Mouse (Mus musculus) CD4-positive helper T cell, adult 2 months (primary cell): ENCODE measurements at regions not wholly inside any gene's neighbourhood (a gene's known extent, or its start where the extent isn't known, plus 50 kb on each side); places are given as distances from the start of the nearest gene placed in this dataset.

Experiments
- DNase-seq: peaks from one replicate; pipeline ENCODE4 v3.0.0-alpha.2; 2012; ENCODE audit warnings: low read depth, missing footprints, low spot score

DNA sequence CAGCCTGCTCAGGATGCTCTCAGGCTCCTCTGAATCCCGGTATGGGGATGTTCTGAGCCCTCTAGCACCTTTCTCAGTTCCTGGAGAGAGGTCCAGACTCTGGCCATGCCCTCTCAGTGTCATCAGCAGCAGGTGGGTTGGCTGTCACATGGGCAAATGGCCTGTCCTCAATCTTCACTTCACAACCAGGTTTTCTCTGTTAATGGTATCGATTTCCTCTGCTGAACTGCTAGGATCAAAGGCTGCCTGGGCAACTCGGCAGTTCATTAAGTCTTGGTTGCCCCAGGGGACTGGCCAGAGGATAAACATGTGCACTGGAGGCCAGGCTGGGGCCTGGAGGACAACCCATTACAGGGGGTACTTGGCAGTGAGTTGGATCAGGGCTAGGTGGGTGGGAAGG, 156.2 kb downstream of the Trim29 start:
- DNase-seq: no peak

DNA sequence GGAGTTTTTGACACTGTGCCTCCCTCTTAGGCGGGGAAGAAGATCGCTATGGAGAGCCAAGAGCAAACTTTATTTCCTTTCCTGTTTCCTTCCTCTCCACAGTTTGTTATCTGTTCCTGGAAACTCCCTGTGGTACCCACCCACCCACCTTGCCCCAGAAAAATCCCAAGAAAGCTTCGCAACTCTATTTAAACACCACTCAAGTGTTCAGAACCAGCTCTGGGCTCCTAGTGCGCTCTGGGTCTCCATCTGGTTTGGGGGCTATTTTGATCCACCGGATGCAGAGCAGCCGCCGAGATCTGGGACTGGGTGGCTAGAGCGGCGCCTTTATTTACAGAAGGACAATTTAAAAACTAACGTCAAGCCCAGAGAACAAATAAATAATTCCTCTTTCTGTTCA, 158.6 kb downstream of the Trim29 start:
- DNase-seq: no peak

- no peak for DNase-seq
Observed at GRCm38 (mm10) chr9:43472231-43472630, 161.6 kb downstream of the Trim29 start.

DNA sequence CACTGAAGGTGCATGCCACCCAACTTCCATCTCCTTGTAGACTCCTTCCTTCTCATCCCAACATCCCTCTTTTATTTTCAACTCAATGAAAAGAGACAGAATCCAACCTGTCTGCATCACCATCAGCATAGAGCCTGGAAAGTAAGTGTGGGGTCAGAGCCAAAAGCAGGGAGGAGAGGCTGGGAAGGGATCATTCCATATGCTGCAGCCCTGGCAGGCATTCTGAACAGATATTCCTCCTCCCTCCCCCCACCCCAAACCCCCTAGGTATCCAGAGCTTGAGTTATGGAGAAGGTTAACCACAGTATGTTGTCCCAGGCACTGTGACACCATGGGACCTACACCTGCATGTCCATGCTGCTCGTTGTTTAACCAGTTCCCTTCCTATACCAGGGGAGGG, 162.5 kb downstream of the Trim29 start:
- DNase-seq: no peak

DNA sequence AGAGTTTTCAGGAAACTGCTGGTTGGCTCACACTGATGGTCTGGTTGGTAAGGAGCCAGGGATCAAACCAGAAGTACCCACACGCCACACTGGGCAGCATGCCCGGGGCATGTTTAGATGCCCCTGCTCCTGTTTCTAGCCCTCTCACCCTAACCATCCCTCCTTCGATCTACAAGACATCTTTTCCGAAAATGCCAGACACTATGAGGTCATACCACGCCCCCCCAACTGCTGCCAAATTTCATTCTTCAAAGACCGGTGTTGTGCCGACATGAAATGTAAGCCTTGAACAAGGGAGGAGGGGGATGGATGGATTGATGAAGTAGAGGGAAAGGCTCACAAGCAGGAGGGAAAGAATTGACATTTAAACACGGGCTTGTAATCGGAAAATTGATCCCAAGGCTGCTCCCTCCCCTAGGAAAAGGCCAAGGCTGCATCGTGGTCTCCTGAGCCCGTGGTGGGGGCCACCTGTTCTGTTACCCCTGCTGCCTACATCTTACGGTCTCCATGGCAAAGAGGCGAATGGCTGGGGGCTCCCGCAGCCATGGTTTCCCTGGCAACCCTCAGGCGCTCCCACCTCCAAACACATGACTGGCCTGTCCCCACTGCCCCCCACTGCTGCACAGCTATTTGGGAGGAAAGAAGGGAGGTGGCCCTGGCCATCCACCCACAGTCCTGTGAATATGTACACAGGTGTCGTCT, 163.1 kb downstream of the Trim29 start:
- DNase-seq: no peak

- DNase-seq: no peak
Observed at GRCm38 (mm10) chr9:43474303-43474643, 163.6 kb downstream of the Trim29 start.

- no peak for DNase-seq
Observed at GRCm38 (mm10) chr9:43480826-43481591, 170.4 kb downstream of the Trim29 start.

GRCm38 (mm10) chr9:43482101-43483090, 171.7 kb downstream of the Trim29 start:
- no peak for DNase-seq

- DNase-seq: no peak
Observed at GRCm38 (mm10) chr9:43483195-43483594, 172.5 kb downstream of the Trim29 start.

- no peak for DNase-seq
Observed at GRCm38 (mm10) chr9:43483906-43484305, 173.3 kb downstream of the Trim29 start.

DNA sequence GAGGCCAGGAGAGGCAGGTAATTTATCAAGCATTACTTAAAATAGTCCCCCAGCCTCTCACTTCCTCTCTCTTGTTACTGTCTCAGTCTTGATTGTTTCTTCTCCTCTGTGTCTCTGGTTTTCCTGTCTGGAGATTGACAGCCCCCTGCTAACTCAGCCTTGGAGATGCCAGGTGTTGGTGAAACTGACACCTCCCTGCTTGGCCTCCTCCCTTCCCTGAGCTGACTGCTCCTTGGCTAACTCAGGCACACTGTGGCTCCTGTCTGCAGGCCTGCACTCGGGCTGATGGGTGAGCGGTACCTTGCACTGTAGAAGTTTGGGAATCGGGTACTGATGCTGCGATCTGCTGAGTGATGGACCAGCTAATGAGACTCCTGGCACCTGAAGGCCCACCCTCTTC, 176.1 kb downstream of the Trim29 start:
- DNase-seq: no peak

GRCm38 (mm10) chr9:43489205-43489604, 178.6 kb downstream of the Trim29 start:
- no peak for DNase-seq

- no peak for DNase-seq
Observed at GRCm38 (mm10) chr9:43491024-43491751, 180.5 kb downstream of the Trim29 start.

DNA sequence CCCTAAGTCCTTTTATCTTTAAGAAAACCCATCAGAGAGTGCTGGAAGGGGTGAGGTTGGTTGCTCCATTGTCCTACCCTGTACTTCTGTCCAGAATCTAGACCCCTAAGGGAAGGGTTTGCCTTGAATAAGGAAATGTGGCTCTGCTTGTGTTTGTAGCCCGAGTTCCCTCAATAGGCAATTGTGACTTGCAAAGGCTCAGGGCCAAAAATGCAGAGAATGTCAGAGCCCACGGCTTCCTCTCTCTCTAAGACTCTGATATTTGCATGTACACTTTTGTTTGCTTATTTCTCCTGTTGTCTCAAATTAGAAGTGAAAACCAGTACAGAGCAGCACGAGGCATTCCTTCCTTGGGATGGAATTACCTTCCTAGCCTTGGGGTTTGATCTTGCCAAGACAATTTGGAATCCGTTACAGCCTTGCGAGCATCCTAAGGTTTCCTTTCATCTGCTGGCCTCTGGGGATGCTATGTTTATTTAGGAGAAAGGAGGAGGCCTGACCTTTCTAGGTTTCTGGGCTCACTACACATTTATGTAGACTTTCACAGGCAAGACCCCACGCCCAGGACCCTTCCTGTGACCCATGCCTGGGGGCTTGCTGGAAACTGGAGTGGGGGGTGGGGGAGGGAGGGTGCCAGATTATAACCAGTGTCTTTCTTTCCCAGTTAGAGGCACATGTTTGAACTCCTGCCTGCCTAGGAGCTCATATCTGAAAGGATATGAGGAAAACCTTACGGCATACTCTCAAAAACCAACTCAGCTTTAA, 181.8 kb downstream of the Trim29 start:
- no peak for DNase-seq

GRCm38 (mm10) chr9:43498596-43498995, 187.9 kb downstream of the Trim29 start:
- DNase-seq: no peak

DNA sequence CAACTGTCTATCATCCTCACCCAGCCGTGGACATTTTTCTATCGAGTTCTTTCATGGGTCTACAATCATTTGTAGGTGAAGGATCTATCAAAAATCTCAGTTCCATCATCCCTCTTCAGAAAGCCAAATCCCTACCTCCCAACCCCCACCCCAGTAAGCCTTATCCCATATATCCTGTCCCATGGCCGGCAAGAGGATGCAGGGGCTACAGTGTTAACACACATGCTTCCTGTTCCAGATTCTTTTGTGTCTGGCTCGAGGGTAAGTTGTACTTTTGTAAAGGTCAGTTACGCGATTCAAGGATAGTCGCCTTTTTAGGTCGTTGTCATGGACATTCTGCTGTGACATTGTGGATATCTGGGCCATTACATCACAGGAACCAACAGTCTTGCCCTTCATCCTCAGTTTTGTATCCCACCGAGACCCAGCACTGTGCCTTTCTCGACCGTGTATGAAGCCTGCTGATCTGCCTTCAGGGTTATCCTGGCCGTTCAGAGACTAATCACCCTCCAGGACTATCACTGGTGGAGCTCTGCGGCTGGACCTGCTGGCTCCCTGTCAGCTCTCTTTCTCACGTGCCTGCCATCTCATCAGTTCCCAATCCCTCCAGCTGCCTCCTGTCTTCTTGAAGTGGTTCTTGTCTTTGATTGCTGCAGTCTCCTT, 193.8 kb downstream of the Trim29 start:
- no peak for DNase-seq

DNA sequence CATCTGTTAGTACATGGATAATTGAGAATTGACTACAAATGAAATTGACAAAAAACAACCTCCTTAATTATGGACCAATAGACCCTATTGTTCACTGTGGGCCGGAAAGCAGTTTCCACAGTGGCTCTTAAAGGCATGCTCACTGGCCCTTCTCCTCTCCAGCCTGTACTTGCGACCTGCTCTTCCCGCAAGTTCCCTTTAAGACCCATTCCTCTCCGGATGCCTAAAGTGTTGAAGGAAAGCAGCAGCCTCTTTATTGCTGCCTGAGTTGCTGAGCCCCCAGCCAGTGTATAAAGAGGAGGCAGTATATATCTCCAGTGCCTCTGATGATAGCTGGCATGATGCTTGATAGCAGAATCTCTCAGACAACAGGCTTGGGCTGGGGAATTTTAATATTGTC, 195.2 kb downstream of the Trim29 start:
- no peak for DNase-seq

DNA sequence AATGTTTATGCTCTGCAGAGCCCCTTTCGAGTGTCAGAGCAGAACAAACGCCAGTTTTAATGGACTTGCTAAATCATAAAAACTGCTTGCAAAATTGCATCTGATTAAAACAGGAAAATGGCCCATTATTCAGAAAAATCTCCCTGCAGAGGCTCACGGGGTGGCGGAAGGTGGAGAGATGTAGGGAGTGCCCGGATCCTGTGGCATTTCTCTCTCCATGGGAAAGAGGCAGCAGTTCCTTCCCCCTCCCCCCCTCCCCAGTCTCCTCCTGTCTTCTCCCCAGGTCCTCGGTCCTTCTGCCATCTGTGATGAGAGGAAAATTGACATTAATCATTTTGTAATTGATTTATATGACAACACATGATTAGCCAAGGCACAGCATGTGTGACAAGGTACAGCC, 195.6 kb downstream of the Trim29 start:
- no peak for DNase-seq

GRCm38 (mm10) chr9:43512806-43513205, 202.2 kb downstream of the Trim29 start:
- DNase-seq: no peak
